Mouse (Mus musculus): ENCODE data around the gene Rad23a.

- TF ChIP-seq GATA1 (IDR thresholded peaks at IDR 0.05; ENCODE audit: borderline replicate concordance, low read length) (no peak), FLI1 (IDR thresholded peaks at IDR 0.05; ENCODE audit: low read length) (no peak)
Observed at GRCm38 (mm10) chr8:84794486-84794885, 46.0 kb downstream of the Rad23a start.
